Mouse (Mus musculus) midbrain, embryonic 16.5 days (tissue): ENCODE data around the gene Tango2. TPM values are rescaled to one million over a fixed set of nuclear protein-coding genes. Genes with fewer than 3 reads are reported as not detected.

Experiments
- ATAC-seq: fragments of 200-750 bp; cut with Nextera tagmentation; 2 replicates; pipeline ENCODE4 v1.8.0; 2017; ENCODE audit warnings: moderate TSS enrichment
- H3K27ac ChIP-seq: fragments of 300-500 bp; sonication (generic); 2 replicates; pipeline ENCODE4 v1.5.1; 2014; ENCODE audit warnings: mild to moderate bottlenecking, low read length, mixed read lengths
- H3K27me3 ChIP-seq: fragments of 300-500 bp; sonication (generic); 2 replicates; pipeline ENCODE4 v1.6.1; 2014; ENCODE audit warnings: low read depth, low read length, mixed read lengths; ENCODE audit not compliant: control insufficient read depth, insufficient read depth
- H3K36me3 ChIP-seq: fragments of 300-500 bp; sonication (generic); 2 replicates; pipeline ENCODE4 v1.6.1; 2014; ENCODE audit warnings: mild to moderate bottlenecking, low read length, moderate library complexity, mixed read lengths; ENCODE audit not compliant: control insufficient read depth, insufficient read depth
- H3K4me1 ChIP-seq: fragments of 300-500 bp; sonication (generic); 2 replicates; pipeline ENCODE4 v1.6.1; 2014; ENCODE audit warnings: mild to moderate bottlenecking, low read length, mixed read lengths; ENCODE audit not compliant: control insufficient read depth, insufficient read depth
- H3K4me2 ChIP-seq: fragments of 300-500 bp; sonication (generic); 2 replicates; pipeline ENCODE4 v1.6.1; 2014; ENCODE audit warnings: mild to moderate bottlenecking, low read length, mixed read lengths
- H3K4me3 ChIP-seq: fragments of 300-500 bp; sonication (generic); 2 replicates; pipeline ENCODE4 v1.5.1; 2014; ENCODE audit warnings: low read depth, mild to moderate bottlenecking, low read length, moderate library complexity, mixed read lengths
- H3K9ac ChIP-seq: fragments of 300-500 bp; sonication (generic); 2 replicates; pipeline ENCODE4 v1.6.1; 2014; ENCODE audit warnings: low read depth, low read length, mixed read lengths
- H3K9me3 ChIP-seq: fragments of 300-500 bp; sonication (generic); replicated peaks from 2 replicates; pipeline ENCODE4 v1.6.1; 2014; ENCODE audit warnings: mild to moderate bottlenecking, low read length, mixed read lengths; ENCODE audit not compliant: control insufficient read depth, poor library complexity, severe bottlenecking
- WGBS: fragments of 180-500 bp; shearing (Covaris S2); extraction: QIAGEN DNeasy Blood & Tissue Kit; methylation state at CpG from one replicate; pipeline ENCODE4 v1.1.7; 2014; 5-methylcytosine and 5-hydroxymethylcytosine counted together
- polyA plus RNA-seq: library from polyadenylated mRNA; unstranded; fragments of >200 nt; fragmentation: Nextera tagmentation; extraction: Ambion mirVana; gene quantifications from 2 replicates; pipeline ENCODE4 v1.2.1, GENCODE M21; 2015

Gene Tango2
- polyA plus RNA-seq, 1 experiment from 2014 or later: 82.5 TPM

DNA sequence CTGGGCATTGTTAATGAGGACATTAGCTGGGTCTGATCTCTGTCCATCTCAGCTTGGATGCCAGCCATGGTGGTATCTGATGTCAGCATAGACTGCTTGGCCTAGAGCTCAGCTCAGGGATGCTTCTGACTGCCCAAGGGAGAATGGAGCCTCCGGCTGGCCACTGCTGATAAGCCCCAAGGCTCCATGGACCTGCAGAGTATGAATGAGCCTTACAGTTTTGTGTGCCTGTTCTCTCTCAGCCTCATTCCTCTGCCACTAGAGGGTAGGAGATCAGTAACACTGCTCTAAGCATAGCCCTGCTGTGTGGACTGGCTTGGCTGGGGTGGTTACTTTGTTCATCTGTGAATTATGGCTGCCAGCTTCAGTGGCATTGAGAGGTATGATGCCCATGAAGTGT is 5.2 kb upstream of the Tango2 start:
- H3K4me2 ChIP-seq: no peak overlapping the region
- H3K4me1 ChIP-seq: peaks cover 17% of the 10 kb centered on the region
- H3K4me3 ChIP-seq: no peak overlapping the region
- H3K36me3 ChIP-seq: peaks cover 1% of the 10 kb centered on the region; the same call in 1 of the 2 replicates
- H3K27ac ChIP-seq: no peak overlapping the region
- no peak for ATAC-seq
- no peak overlapping the region for H3K9ac ChIP-seq
- H3K9me3 ChIP-seq: no peaks in the 10 kb centered on the region
- H3K27me3 ChIP-seq: no peaks in the 10 kb centered on the region
- WGBS: 73% methylated on average over 1 of the region's 1 CpGs

DNA sequence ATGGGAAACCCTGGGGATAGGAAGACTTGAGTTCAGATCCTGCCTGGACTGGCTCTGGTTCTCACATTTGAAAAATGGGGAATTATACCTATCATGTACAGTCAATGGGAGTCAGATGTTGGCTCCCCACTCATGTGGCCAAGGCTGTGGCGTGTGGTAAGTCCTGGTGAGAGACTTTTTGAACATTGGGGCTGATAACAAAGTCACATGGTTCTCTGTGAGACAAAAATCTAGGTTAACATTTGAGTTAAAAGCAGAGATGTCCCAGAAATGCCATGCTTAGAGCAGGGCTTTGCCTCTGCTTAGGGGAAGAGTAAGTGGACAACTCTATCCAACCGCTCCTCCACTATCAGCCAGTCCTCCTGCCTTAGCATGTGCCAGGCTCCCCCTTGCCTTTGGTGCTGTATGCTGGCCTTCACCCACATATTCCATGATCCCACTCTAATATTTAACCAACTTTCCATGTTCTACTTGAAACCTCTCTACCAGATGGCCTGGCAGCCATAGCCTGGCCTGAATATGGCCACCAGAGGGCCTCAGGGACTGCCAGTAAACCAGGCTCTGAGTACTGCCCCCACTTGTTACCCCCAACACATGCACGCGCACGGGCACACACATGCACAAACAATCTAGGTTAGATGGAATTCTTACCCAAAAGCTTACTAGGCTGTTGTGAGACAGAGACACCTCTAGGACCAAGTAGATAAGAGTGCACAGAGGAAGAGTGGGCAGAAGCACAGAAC is 3.6 kb upstream of the Tango2 start:
- 53% methylated on average over 5 of the region's 5 CpGs for WGBS
- Histone ChIP-seq H3K4me3 (no peak overlapping the region), H3K36me3 (no peaks in the 10 kb centered on the region), H3K9me3 (no peaks in the 10 kb centered on the region), H3K4me2 (no peak overlapping the region), H3K4me1 (peaks cover 21% of the 10 kb centered on the region), H3K27me3 (no peaks in the 10 kb centered on the region), H3K27ac (no peak overlapping the region), H3K9ac (no peak overlapping the region; the same call in 1 of the 2 replicates)
- ATAC-seq: no peak

DNA sequence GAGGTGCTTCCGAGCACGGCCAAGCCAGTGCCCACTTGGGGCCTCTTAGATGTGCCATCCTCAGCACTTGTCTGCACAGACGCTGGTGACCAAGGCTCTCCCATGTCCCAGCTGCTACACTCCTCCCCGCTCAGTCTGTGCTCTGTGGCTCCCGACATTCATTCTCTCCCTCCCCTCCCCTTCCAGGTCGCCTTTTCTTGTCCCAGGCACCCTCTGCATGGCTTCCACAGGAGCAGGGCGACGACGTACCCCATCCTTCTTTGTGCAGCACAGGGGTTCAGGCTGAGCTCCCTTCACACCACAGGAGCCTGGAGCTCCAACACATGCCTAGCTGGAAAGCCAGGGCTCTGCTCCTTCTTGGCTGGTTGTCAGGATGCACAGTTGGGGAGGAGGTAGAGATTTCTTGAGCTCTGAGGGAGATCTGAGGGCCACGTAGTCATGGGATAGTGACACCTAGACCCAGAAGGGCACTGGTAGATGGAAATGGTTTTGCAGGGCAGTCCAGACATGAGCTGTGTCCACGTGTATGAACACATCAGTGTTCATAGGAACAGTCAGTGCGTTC is 1.9 kb upstream of the Tango2 start:
- Histone ChIP-seq H3K4me2 (peak overlapping the region; percentile 77), H3K27ac (no peak overlapping the region), H3K9ac (peak overlapping the region; percentile 48; the same call in 1 of the 2 replicates), H3K4me3 (no peak overlapping the region; the same call in 1 of the 2 replicates), H3K4me1 (peaks cover 26% of the 10 kb centered on the region), H3K9me3 (no peaks in the 10 kb centered on the region), H3K36me3 (no peaks in the 10 kb centered on the region), H3K27me3 (no peaks in the 10 kb centered on the region)
- WGBS: 63% methylated on average over 12 of the region's 12 CpGs
- no peak for ATAC-seq

DNA sequence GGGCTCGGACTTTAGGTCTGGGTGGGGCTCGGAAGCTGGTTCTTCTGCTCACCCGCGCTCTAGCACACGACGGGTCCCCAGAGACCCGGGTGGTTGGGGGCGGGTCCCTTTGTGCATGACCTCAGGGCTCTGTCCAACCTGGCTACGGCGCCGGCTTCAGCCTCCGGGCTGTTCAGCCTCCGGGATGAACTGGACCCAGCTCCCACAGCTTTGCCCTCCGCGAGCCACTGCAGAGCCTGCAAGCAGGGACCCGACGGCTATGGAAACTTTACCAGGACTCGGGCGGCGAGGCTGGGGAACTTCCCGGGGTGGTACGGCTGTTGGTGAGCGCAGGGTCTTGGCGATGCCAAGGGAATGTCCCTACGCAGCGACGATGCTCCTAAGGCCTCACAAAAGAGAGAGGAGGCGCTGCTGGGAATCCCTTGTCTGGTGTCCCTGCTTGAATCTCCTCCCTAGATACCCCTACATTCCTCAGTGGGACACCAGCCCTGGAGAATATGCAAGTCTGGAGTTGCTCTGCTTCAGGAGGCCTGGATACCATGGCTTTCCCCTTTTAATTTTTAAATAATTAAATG is 785 bp upstream of the Tango2 start:
- peak overlapping the region; percentile 77 for H3K4me2 ChIP-seq
- H3K4me1 ChIP-seq: peaks cover 32% of the 10 kb centered on the region
- H3K9me3 ChIP-seq: no peaks in the 10 kb centered on the region
- peak overlapping the region; percentile 97 for H3K4me3 ChIP-seq
- H3K9ac ChIP-seq: peak overlapping the region; percentile 94
- H3K27me3 ChIP-seq: no peaks in the 10 kb centered on the region
- under 1% methylated on average over 27 of the region's 28 CpGs for WGBS
- peak overlapping the region; percentile 78 for H3K27ac ChIP-seq
- no peaks in the 10 kb centered on the region for H3K36me3 ChIP-seq
- peak; percentile 1 for ATAC-seq

DNA sequence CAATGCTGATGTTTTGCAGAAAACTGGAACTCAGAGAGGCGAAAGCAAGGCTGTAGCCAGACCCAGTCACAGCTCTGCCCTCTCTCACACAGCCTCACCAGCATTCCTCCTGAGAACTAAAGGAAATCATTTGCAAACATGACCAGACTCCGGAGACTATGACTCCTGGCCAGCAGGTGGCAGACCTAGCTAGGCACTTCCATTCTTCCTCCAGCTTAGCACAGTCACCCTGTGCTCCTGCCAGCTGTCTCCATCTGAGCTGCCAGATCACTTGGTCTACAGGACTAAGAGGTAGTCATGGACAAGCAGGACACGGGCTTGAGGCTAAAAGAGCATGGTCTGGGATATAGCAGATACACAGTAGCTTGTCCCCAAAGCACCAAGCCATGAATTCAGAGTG is 2.7 kb downstream of the Tango2 start:
- no peaks in the 10 kb centered on the region for H3K27me3 ChIP-seq
- no peaks in the 10 kb centered on the region for H3K36me3 ChIP-seq
- no peaks in the 10 kb centered on the region for H3K9me3 ChIP-seq
- peaks cover 43% of the 10 kb centered on the region for H3K4me1 ChIP-seq
- 0 out of 2 replicates have a peak overlapping the region, but pooled peaks have one; percentile 30 for H3K9ac ChIP-seq
- no peak for ATAC-seq
- no peak overlapping the region for H3K4me3 ChIP-seq
- H3K27ac ChIP-seq: peak overlapping the region; percentile 55; the same call in 1 of the 2 replicates
- 11% methylated on average over 3 of the region's 3 CpGs for WGBS
- H3K4me2 ChIP-seq: no peak overlapping the region

DNA sequence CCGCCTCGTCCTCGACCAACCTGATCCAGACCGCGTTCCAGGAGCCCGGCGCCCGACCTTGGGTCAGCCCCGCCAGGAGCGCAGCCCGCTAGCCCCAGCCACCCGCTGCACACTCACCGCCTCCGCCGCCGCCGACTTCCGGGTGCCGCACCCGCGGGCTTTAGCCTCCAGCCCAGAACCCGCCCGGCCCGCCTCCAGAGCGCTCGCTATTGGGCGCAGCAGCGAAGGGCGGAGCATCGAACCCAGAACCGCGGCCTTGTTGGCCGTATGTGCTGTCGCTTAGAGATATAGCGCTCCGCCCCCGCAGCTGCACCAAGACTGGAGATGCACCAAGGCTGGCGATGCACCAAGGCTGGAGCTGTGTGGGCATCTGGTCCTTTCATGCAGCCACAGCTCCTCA is 4.1 kb downstream of the Tango2 start:
- peak overlapping the region; percentile 69 for H3K4me3 ChIP-seq
- no peaks in the 10 kb centered on the region for H3K27me3 ChIP-seq
- no peaks in the 10 kb centered on the region for H3K36me3 ChIP-seq
- WGBS: under 1% methylated on average over 38 of the region's 38 CpGs
- peak overlapping the region; percentile 89 for H3K4me2 ChIP-seq
- no peaks in the 10 kb centered on the region for H3K9me3 ChIP-seq
- H3K9ac ChIP-seq: peak overlapping the region; percentile 72
- peak; percentile 91 for ATAC-seq
- H3K4me1 ChIP-seq: peaks cover 34% of the 10 kb centered on the region
- peak overlapping the region; percentile 78 for H3K27ac ChIP-seq

DNA sequence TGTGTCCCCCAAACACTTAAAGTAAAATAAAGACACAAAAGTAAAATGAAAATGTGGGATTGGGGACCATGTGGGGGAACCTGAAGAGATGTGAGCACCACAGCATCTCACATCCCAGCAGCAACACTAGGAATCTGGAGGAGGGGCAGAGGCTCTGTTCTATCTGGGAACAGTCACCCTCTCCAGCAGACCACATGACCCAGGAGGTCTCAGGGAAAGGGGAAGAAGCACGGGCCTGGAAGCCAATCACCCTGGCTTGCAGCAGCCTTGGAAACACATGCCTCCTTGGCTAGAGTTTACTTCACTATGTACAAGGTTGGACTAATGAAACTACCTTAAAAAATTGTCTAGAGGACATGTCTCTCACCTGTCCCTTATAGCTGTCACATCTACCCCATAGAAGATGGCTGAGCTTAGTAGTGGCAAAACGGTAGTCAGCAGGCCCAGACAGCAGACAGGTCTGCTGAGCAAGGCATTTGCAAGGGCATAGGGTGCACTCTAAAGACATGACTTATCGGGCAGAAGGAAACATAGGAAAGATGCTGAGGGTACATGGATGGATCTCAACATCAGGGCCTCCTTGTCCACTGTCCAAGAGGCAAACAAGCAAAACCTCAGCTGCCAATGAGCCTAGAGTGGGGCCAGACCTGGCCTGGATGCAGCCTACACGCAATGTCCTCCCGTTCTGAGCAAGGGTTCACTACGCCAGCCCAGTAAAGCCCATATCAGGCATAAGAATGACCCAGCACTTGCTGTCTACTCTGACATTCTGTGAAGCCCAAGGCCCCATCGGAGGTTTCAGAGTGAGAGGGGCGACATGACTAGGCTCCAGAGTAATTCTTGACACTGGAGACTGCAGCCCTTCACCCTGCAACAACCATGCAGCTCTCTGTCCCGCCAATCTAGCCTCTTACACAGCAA is 5.0 kb downstream of the Tango2 start:
- no peaks in the 10 kb centered on the region for H3K27me3 ChIP-seq
- peak overlapping the region; percentile 72 for H3K9ac ChIP-seq
- no peak for ATAC-seq
- peaks cover 34% of the 10 kb centered on the region for H3K4me1 ChIP-seq
- peak overlapping the region; percentile 69 for H3K4me3 ChIP-seq
- H3K4me2 ChIP-seq: peak overlapping the region; percentile 89
- peak overlapping the region; percentile 66 for H3K27ac ChIP-seq
- 36% methylated on average over 9 of the region's 9 CpGs for WGBS
- H3K36me3 ChIP-seq: peaks cover 6% of the 10 kb centered on the region; the same call in 1 of the 2 replicates
- H3K9me3 ChIP-seq: no peaks in the 10 kb centered on the region

DNA sequence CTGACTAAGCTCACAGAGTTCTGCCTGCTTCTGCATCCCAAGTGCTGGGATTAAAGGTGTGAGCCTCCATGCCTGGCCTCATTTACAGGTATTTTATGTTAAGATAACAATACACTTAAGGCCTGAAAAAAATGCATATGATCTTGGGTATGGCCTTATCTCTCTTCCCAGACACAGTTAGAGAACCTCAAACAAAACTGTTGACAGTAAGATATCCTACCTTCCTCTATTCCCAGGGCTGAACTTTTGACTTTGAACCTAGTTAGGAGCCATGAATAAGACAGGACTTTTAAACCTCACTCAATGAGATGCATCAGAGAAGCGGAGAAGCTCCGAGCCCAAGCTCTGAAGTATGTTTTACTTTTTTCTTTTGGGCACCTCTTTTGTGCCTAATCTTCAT is 5.8 kb downstream of the Tango2 start:
- no peaks in the 10 kb centered on the region for H3K27me3 ChIP-seq
- 69% methylated on average over 2 of the region's 2 CpGs for WGBS
- peaks cover 30% of the 10 kb centered on the region for H3K4me1 ChIP-seq
- H3K9me3 ChIP-seq: no peaks in the 10 kb centered on the region
- no peak overlapping the region for H3K9ac ChIP-seq
- peaks cover 6% of the 10 kb centered on the region; the same call in 1 of the 2 replicates for H3K36me3 ChIP-seq
- no peak for ATAC-seq
- H3K4me2 ChIP-seq: no peak overlapping the region
- no peak overlapping the region for H3K27ac ChIP-seq
- no peak overlapping the region for H3K4me3 ChIP-seq
